Mouse (Mus musculus): ENCODE results near the gene Pomc. TPM values are rescaled to one million over a fixed set of nuclear protein-coding genes. Genes with fewer than 3 reads are reported as not detected.
A peak's percentile ranks its signal among the peaks of the same experiment; 100 is the strongest.

The Pomc gene
- polyA plus RNA-seq, 1 experiment from 2014 or later: 0.87 TPM

- no peaks in the 10 kb centered on the region for H3K36me3 ChIP-seq
- no peak overlapping the region for H3K9ac ChIP-seq
- no peaks in the 10 kb centered on the region for H3K9me3 ChIP-seq (replicated peaks)
- 50% methylated on average over 1 of the region's 1 CpGs for WGBS (ENCODE audit: insufficient replicate concordance)
- H3K4me2 ChIP-seq: peak overlapping the region; percentile 73
- H3K4me1 ChIP-seq: peaks cover 16% of the 10 kb centered on the region
- no peak; the same call in 1 of the 2 replicates for ATAC-seq
- H3K4me3 ChIP-seq: no peak overlapping the region
- H3K27me3 ChIP-seq (replicated peaks): peaks cover 53% of the 10 kb centered on the region
- H3K27ac ChIP-seq: no peak overlapping the region
These were observed 26.2 kb downstream of the Pomc start for GRCm38 (mm10) chr12:3980991-3981349.

- Histone ChIP-seq H3K27ac (no peak overlapping the region), H3K4me3 (peak overlapping the region; percentile 41), H3K27me3 (replicated peaks) (peaks cover 53% of the 10 kb centered on the region), H3K4me1 (peaks cover 16% of the 10 kb centered on the region), H3K4me2 (peak overlapping the region; percentile 73), H3K9me3 (replicated peaks) (no peaks in the 10 kb centered on the region), H3K9ac (peak overlapping the region; percentile 2; the same call in 1 of the 2 replicates), H3K36me3 (no peaks in the 10 kb centered on the region)
- WGBS (ENCODE audit: insufficient replicate concordance): 2% methylated on average over 41 of the region's 41 CpGs
- peak; percentile 90 for ATAC-seq
These were observed 26.8 kb downstream of the Pomc start for GRCm38 (mm10) chr12:3981350-3982131.

- 29% methylated on average over 6 of the region's 6 CpGs for WGBS (ENCODE audit: insufficient replicate concordance)
- Histone ChIP-seq H3K36me3 (no peaks in the 10 kb centered on the region), H3K9ac (no peak overlapping the region; the same call in 1 of the 2 replicates), H3K27me3 (replicated peaks) (peaks cover 53% of the 10 kb centered on the region), H3K9me3 (replicated peaks) (no peaks in the 10 kb centered on the region), H3K4me1 (peaks cover 16% of the 10 kb centered on the region), H3K4me2 (peak overlapping the region; percentile 73), H3K4me3 (peak overlapping the region; percentile 41; the same call in 1 of the 2 replicates), H3K27ac (no peak overlapping the region)
- ATAC-seq: no peak
These were observed 27.5 kb downstream of the Pomc start for GRCm38 (mm10) chr12:3982257-3982656.

- ATAC-seq: no peak
- peaks cover 41% of the 10 kb centered on the region for H3K27me3 ChIP-seq (replicated peaks)
- 0% methylated on average over 1 of the region's 1 CpGs for WGBS (ENCODE audit: insufficient replicate concordance)
These were observed 29.0 kb downstream of the Pomc start for GRCm38 (mm10) chr12:3983736-3984135.

GRCm38 (mm10) chr12:3984446-3984845, 29.7 kb downstream of the Pomc start:
- Histone ChIP-seq H3K36me3 (no peaks in the 10 kb centered on the region), H3K9me3 (replicated peaks) (no peaks in the 10 kb centered on the region), H3K9ac (no peak overlapping the region), H3K4me3 (no peak overlapping the region), H3K4me1 (peaks cover 16% of the 10 kb centered on the region), H3K27ac (no peak overlapping the region), H3K4me2 (no peak overlapping the region), H3K27me3 (replicated peaks) (peaks cover 41% of the 10 kb centered on the region)
- ATAC-seq: no peak
- 62% methylated on average over 9 of the region's 9 CpGs for WGBS (ENCODE audit: insufficient replicate concordance)

More at GRCm38 (mm10) chr12:3983736-3984135, 29.0 kb downstream of the Pomc start:
- no peaks in the 10 kb centered on the region for H3K36me3 ChIP-seq
- no peak overlapping the region for H3K4me3 ChIP-seq
- no peak overlapping the region for H3K9ac ChIP-seq
- H3K9me3 ChIP-seq (replicated peaks): no peaks in the 10 kb centered on the region
- peaks cover 16% of the 10 kb centered on the region for H3K4me1 ChIP-seq
- no peak overlapping the region for H3K4me2 ChIP-seq
- H3K27ac ChIP-seq: no peak overlapping the region

GRCm38 (mm10) chr12:3989943-3990342, 35.2 kb downstream of the Pomc start:
- H3K4me2 ChIP-seq: no peak overlapping the region
- no peak overlapping the region for H3K9ac ChIP-seq
- no peaks in the 10 kb centered on the region for H3K9me3 ChIP-seq (replicated peaks)
- H3K27ac ChIP-seq: no peak overlapping the region
- no peak for ATAC-seq
- WGBS (ENCODE audit: insufficient replicate concordance): 17% methylated on average over 2 of the region's 2 CpGs
- no peaks in the 10 kb centered on the region for H3K36me3 ChIP-seq
- no peaks in the 10 kb centered on the region for H3K4me1 ChIP-seq
- H3K4me3 ChIP-seq: no peak overlapping the region
- 0 out of 2 replicates have a peak, but pooled peaks cover 7% of the 10 kb centered on the region for H3K27me3 ChIP-seq (replicated peaks)

GRCm38 (mm10) chr12:3991047-3991446, 36.3 kb downstream of the Pomc start:
- Histone ChIP-seq H3K27ac (no peak overlapping the region), H3K36me3 (no peaks in the 10 kb centered on the region), H3K4me3 (no peak overlapping the region), H3K4me1 (no peaks in the 10 kb centered on the region), H3K9ac (no peak overlapping the region), H3K9me3 (replicated peaks) (no peaks in the 10 kb centered on the region), H3K4me2 (no peak overlapping the region), H3K27me3 (replicated peaks) (0 out of 2 replicates have a peak, but pooled peaks cover 2% of the 10 kb centered on the region)
- ATAC-seq: no peak
- 79% methylated on average over 3 of the region's 3 CpGs for WGBS (ENCODE audit: insufficient replicate concordance)

- Histone ChIP-seq H3K9me3 (replicated peaks) (no peaks in the 10 kb centered on the region), H3K27me3 (replicated peaks) (0 out of 2 replicates have a peak, but pooled peaks cover 2% of the 10 kb centered on the region), H3K4me3 (no peak overlapping the region), H3K27ac (no peak overlapping the region), H3K4me1 (no peaks in the 10 kb centered on the region), H3K9ac (no peak overlapping the region), H3K4me2 (no peak overlapping the region), H3K36me3 (no peaks in the 10 kb centered on the region)
- WGBS (ENCODE audit: insufficient replicate concordance): 68% methylated on average over 9 of the region's 9 CpGs
- no peak for ATAC-seq
These were observed 42.0 kb downstream of the Pomc start for GRCm38 (mm10) chr12:3996749-3997148.

GRCm38 (mm10) chr12:4000406-4000805, 45.7 kb downstream of the Pomc start:
- Histone ChIP-seq H3K27me3 (replicated peaks) (no peaks in the 10 kb centered on the region), H3K27ac (no peak overlapping the region), H3K9ac (no peak overlapping the region), H3K4me1 (no peaks in the 10 kb centered on the region), H3K4me2 (no peak overlapping the region), H3K4me3 (no peak overlapping the region), H3K9me3 (replicated peaks) (no peaks in the 10 kb centered on the region), H3K36me3 (no peaks in the 10 kb centered on the region)
- ATAC-seq: no peak
- 71% methylated on average over 5 of the region's 5 CpGs for WGBS (ENCODE audit: insufficient replicate concordance)

GRCm38 (mm10) chr12:4004648-4005047, 49.9 kb downstream of the Pomc start:
- Histone ChIP-seq H3K9me3 (replicated peaks) (no peaks in the 10 kb centered on the region), H3K4me2 (no peak overlapping the region), H3K27me3 (replicated peaks) (no peaks in the 10 kb centered on the region), H3K27ac (no peak overlapping the region), H3K36me3 (no peaks in the 10 kb centered on the region), H3K4me1 (no peaks in the 10 kb centered on the region), H3K4me3 (no peak overlapping the region), H3K9ac (no peak overlapping the region)
- ATAC-seq: no peak
- WGBS (ENCODE audit: insufficient replicate concordance): 35% methylated on average over 6 of the region's 6 CpGs

GRCm38 (mm10) chr12:4006079-4006478, 51.3 kb downstream of the Pomc start:
- Histone ChIP-seq H3K9me3 (replicated peaks) (no peaks in the 10 kb centered on the region), H3K4me3 (no peak overlapping the region), H3K4me1 (no peaks in the 10 kb centered on the region), H3K9ac (no peak overlapping the region), H3K4me2 (no peak overlapping the region), H3K27me3 (replicated peaks) (no peaks in the 10 kb centered on the region), H3K27ac (no peak overlapping the region), H3K36me3 (no peaks in the 10 kb centered on the region)
- 63% methylated on average over 7 of the region's 7 CpGs for WGBS (ENCODE audit: insufficient replicate concordance)
- no peak for ATAC-seq

- H3K4me3 ChIP-seq: no peak overlapping the region
- H3K9ac ChIP-seq: no peak overlapping the region
- 60% methylated on average over 4 of the region's 4 CpGs for WGBS (ENCODE audit: insufficient replicate concordance)
- no peaks in the 10 kb centered on the region for H3K36me3 ChIP-seq
- no peaks in the 10 kb centered on the region for H3K9me3 ChIP-seq (replicated peaks)
- H3K27me3 ChIP-seq (replicated peaks): no peaks in the 10 kb centered on the region
- H3K4me1 ChIP-seq: no peaks in the 10 kb centered on the region
- no peak overlapping the region for H3K27ac ChIP-seq
- ATAC-seq: no peak
- no peak overlapping the region for H3K4me2 ChIP-seq
These were observed 52.4 kb downstream of the Pomc start for GRCm38 (mm10) chr12:4007181-4007580.
